Mouse (Mus musculus) stomach, postnatal 0 days (tissue): ENCODE measurements around the gene Rasgef1b.
A peak's percentile ranks its signal among the peaks of the same experiment; 100 is the strongest.

ENCODE experiments used
- CTCF ChIP-seq: IDR thresholded peaks from 2 replicates; pipeline ENCODE4 v1.5.1; 2016; ENCODE audit warnings: antibody characterized with exemption, low read depth, mild to moderate bottlenecking, moderate library complexity
- EP300 ChIP-seq: optimal IDR thresholded peaks from 2 replicates; pipeline ENCODE3; 2016; ENCODE audit warnings: antibody characterized with exemption

GRCm38 (mm10) chr5:99526797-99527201 lies 202.1 kb downstream of the Rasgef1b start:
- peak; percentile 10; the same call in 1 of the 2 replicates for TF ChIP-seq CTCF
- no peak for TF ChIP-seq EP300
